Mouse (Mus musculus): Measurements from ENCODE around the gene Npdc1. TPM values are rescaled to one million over a fixed set of nuclear protein-coding genes. Genes with fewer than 3 reads are reported as not detected.

Gene Npdc1
- polyA plus RNA-seq (2016; fragmentation: Nextera tagmentation; extraction: Ambion mirVana): 75.1 and 155 TPM in 2 replicates

GRCm38 (mm10) chr2:25399051-25399450, at the start of gene Npdc1:
Npdc1 (plus strand) TSS chr2:25399351.
- Histone ChIP-seq H3K4me3 (no peak within 1 kb of the TSS), H3K36me3 (no peaks in the 10 kb centered on the region), H3K27ac (no peak within 1 kb of the TSS), H3K4me1 (replicated peaks) (peaks cover 53% of the 10 kb centered on the region), H3K27me3 (ENCODE audit: insufficient read depth, poor library complexity, severe bottlenecking) (peaks cover 100% of the 10 kb centered on the region), H3K9me3 (no peaks in the 10 kb centered on the region)
- no peak for DNase-seq (ENCODE audit: low spot score)
- WGBS: 66% methylated on average over 8 of the region's 8 CpGs

GRCm38 (mm10) chr2:25349499-25349898, 49.7 kb upstream of the Npdc1 start:
- Histone ChIP-seq H3K9me3 (no peaks in the 10 kb centered on the region), H3K4me1 (replicated peaks) (no peaks in the 10 kb centered on the region), H3K4me3 (no peak overlapping the region), H3K36me3 (peaks cover 99% of the 10 kb centered on the region), H3K27ac (no peak overlapping the region), H3K27me3 (ENCODE audit: insufficient read depth, poor library complexity, severe bottlenecking) (no peaks in the 10 kb centered on the region)
- 94% methylated on average over 4 of the region's 4 CpGs for WGBS
- no peak for DNase-seq (ENCODE audit: low spot score)

DNA sequence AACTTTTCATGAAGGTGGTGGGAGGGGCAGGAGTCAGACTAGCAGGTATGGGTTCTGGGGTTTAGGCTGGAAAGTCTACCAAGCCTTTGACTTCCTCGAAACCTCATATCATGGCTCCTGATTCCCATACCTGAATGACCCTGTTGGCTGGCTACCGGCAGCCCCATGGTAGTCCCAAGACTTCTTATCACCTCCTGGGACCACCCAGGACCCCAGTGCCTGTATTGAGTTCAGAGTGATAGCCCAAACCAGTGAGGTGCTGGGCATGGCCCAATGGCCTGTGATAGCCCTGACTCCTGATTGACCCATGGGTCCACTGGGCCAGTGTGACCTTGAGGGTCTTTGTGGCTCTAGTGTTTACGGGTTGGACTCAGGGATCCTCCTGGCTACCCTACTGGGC, 48.5 kb upstream of the Npdc1 start:
- no peak overlapping the region for H3K4me3 ChIP-seq
- H3K27me3 ChIP-seq (ENCODE audit: insufficient read depth, poor library complexity, severe bottlenecking): no peaks in the 10 kb centered on the region
- no peaks in the 10 kb centered on the region for H3K9me3 ChIP-seq
- H3K4me1 ChIP-seq (replicated peaks): peaks cover 10% of the 10 kb centered on the region
- 96% methylated on average over 3 of the region's 3 CpGs for WGBS
- no peak overlapping the region for H3K27ac ChIP-seq
- DNase-seq (ENCODE audit: low spot score): no peak
- peaks cover 91% of the 10 kb centered on the region for H3K36me3 ChIP-seq

GRCm38 (mm10) chr2:25354211-25354610, 44.9 kb upstream of the Npdc1 start:
- no peak overlapping the region for H3K4me3 ChIP-seq

GRCm38 (mm10) chr2:25355419-25356066, 43.6 kb upstream of the Npdc1 start:
- H3K4me1 ChIP-seq (replicated peaks): peaks cover 23% of the 10 kb centered on the region
- no peaks in the 10 kb centered on the region for H3K9me3 ChIP-seq
- peak overlapping the region; percentile 86 for H3K27ac ChIP-seq
- 41% methylated on average over 18 of the region's 18 CpGs for WGBS
- peak overlapping the region; percentile 63 for H3K4me3 ChIP-seq
- peaks cover 42% of the 10 kb centered on the region for H3K36me3 ChIP-seq
- H3K27me3 ChIP-seq (ENCODE audit: insufficient read depth, poor library complexity, severe bottlenecking): no peaks in the 10 kb centered on the region
- DNase-seq (ENCODE audit: low spot score): no peak

More at GRCm38 (mm10) chr2:25354211-25354610, 44.9 kb upstream of the Npdc1 start:
- no peak for DNase-seq (ENCODE audit: low spot score)
- Histone ChIP-seq H3K9me3 (no peaks in the 10 kb centered on the region), H3K27ac (no peak overlapping the region), H3K4me1 (replicated peaks) (peaks cover 23% of the 10 kb centered on the region), H3K27me3 (ENCODE audit: insufficient read depth, poor library complexity, severe bottlenecking) (no peaks in the 10 kb centered on the region), H3K36me3 (peaks cover 56% of the 10 kb centered on the region)
- 88% methylated on average over 6 of the region's 6 CpGs for WGBS

DNA sequence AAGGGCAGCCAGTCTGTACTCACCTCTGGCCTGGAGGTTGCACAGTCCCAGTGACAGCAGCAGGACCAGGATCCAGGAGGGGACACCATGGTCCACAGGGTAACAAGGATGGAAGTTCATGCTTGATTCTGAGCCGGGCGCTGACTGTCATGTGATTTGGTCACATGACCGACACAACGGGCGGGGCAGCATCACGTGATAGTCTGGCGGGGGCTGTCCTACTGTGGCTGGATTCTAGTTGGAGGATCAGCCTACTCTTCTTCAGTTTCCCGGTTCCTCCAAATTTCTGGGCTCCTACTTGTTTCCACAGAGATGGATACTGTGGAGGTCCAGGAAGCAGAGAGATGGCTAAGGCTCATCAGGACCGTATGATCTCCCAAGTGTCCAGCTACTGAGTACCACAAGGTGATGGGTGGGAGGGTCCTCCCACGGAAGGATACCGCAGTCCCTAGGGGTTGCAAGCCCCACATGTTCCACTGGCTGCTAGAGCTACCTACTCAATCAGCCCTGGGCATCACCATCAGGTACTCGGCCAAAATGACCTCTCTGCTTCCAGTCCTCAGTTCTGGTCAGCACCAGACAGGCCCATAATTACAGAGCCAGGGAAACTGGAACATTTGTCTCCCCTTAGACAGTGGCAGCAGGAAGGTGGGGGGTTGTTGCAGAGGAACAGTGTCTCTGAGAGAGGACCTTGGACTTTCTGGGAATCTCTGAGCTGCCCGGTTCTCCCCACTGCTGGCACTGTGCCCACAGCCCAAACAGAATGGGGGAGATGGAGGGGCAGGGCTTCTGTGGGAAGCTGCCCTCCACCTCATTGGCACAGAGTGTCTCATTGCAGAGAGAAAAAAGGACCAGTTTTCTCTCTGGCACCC, 42.7 kb upstream of the Npdc1 start, which contains the start of gene Dpp7:
TSS of gene Dpp7 (minus strand) at position 152 of the 872 bp plus-strand sequence.
- Histone ChIP-seq H3K36me3 (peaks cover 33% of the 10 kb centered on the region), H3K9me3 (no peaks in the 10 kb centered on the region), H3K4me3 (peak within 1 kb of the TSS; percentile 63), H3K4me1 (replicated peaks) (peaks cover 23% of the 10 kb centered on the region), H3K27ac (peak within 1 kb of the TSS; percentile 86), H3K27me3 (ENCODE audit: insufficient read depth, poor library complexity, severe bottlenecking) (no peaks in the 10 kb centered on the region)
- peak; percentile 90 for DNase-seq (ENCODE audit: low spot score)
- 5% methylated on average over 13 of the region's 13 CpGs for WGBS

DNA sequence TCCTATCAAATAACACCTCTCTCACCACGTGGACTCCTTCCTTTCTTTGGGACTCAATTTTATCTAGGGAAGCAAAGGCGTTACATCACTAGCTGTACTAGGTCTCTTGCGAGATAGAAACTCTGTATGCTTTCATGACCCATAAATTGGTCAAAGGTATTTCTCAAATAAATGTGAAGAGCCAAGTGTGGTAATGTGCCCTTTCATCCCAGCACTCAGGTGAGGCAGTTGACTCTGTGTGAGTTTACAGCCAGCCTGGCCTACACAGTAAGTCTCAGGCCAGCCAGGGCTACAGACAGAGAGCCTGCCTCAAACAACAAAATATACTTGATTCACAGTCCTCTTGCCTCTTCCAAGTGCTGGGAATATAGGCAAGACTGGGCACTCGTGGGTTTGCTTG, 39.3 kb upstream of the Npdc1 start:
- Histone ChIP-seq H3K36me3 (0 out of 2 replicates have a peak, but pooled peaks cover 3% of the 10 kb centered on the region), H3K27ac (no peak overlapping the region), H3K27me3 (ENCODE audit: insufficient read depth, poor library complexity, severe bottlenecking) (peaks cover 26% of the 10 kb centered on the region), H3K4me1 (replicated peaks) (peaks cover 24% of the 10 kb centered on the region), H3K4me3 (no peak overlapping the region), H3K9me3 (no peaks in the 10 kb centered on the region)
- 82% methylated on average over 4 of the region's 4 CpGs for WGBS
- DNase-seq (ENCODE audit: low spot score): no peak

DNA sequence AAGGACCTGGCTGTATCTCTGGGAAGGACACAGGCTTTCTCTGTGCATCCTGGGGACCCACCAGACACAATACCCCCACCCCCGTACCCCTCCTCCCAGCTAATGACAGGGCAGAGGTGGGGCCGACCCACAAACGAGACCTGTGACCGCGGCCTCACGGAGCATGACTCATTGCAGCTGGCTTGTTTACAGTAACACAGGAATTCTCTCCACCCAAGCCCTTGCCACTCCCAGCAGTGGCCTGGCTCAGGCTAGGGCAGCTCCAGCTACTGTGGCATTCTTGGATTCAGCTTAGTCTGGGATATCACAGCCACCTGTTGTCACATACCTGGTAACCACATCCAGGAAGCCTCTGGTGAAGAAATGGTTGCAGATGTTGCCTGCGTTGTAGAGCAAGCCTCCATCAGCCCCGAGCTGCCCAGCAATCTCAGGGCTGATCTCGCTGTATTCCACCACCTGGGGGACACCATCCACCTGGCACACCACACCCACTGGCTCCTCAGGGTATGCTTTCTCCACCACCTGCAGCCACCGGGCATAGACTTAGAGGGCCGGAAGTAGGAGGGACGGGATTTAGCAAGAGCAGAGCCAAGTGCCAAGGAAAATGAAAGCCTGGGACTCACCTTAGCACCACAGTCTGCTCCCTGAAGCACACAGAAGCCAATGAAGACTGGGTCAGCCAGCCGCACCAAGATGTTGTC, 35.5 kb upstream of the Npdc1 start:
- no peaks in the 10 kb centered on the region for H3K36me3 ChIP-seq
- 67% methylated on average over 13 of the region's 13 CpGs for WGBS
- no peak for DNase-seq (ENCODE audit: low spot score)
- no peak overlapping the region for H3K27ac ChIP-seq
- H3K27me3 ChIP-seq (ENCODE audit: insufficient read depth, poor library complexity, severe bottlenecking): peaks cover 46% of the 10 kb centered on the region
- peaks cover 12% of the 10 kb centered on the region for H3K4me1 ChIP-seq (replicated peaks)
- no peaks in the 10 kb centered on the region for H3K9me3 ChIP-seq
- no peak overlapping the region for H3K4me3 ChIP-seq

DNA sequence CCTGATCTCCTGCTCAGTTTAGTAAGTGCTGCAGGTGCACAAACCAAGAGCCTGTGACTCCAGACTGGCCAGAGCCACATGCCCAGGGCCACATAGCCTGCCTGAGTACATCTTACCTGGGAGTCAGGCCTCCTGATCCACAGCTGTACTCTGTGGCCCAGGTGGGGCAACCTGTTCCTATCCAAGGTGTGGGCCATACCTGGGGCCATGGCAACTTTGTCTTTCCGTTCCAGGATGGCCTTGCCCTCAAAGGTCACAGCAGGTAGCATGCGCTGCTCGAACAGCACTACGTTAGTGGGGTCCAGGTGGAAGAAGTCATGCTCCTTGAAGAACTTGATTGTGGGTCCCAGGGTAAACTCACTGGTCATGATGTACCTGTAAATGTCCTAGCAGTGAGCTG, 34.8 kb upstream of the Npdc1 start:
- no peak for DNase-seq (ENCODE audit: low spot score)
- peaks cover 51% of the 10 kb centered on the region for H3K27me3 ChIP-seq (ENCODE audit: insufficient read depth, poor library complexity, severe bottlenecking)
- H3K36me3 ChIP-seq: no peaks in the 10 kb centered on the region
- H3K27ac ChIP-seq: no peak overlapping the region
- 80% methylated on average over 4 of the region's 4 CpGs for WGBS
- peak overlapping the region; percentile 66 for H3K4me3 ChIP-seq
- H3K4me1 ChIP-seq (replicated peaks): peaks cover 12% of the 10 kb centered on the region
- no peaks in the 10 kb centered on the region for H3K9me3 ChIP-seq

DNA sequence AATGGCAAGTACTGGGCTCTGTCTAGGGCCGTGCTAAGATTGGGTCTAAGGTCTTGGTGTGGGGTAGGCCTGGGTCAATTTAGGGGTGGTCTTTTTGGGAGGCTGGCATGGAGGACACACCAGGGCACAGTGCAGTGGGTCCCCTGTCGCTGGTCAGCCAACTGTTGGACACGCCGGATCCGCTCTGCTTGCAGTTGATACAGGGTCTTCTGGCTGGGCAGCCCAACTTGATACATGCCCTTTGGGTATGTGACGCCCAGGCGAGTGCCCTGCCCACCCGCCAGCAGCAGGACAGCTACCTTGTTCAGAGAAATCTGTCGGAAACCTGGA, 34.4 kb upstream of the Npdc1 start:
- peaks cover 12% of the 10 kb centered on the region for H3K4me1 ChIP-seq (replicated peaks)
- H3K27ac ChIP-seq: no peak overlapping the region
- no peaks in the 10 kb centered on the region for H3K36me3 ChIP-seq
- peaks cover 53% of the 10 kb centered on the region for H3K27me3 ChIP-seq (ENCODE audit: insufficient read depth, poor library complexity, severe bottlenecking)
- DNase-seq (ENCODE audit: low spot score): no peak
- peak overlapping the region; percentile 66 for H3K4me3 ChIP-seq
- no peaks in the 10 kb centered on the region for H3K9me3 ChIP-seq
- WGBS: 25% methylated on average over 9 of the region's 9 CpGs

GRCm38 (mm10) chr2:25365091-25365761, 33.9 kb upstream of the Npdc1 start, which contains the start of gene Uap1l1:
Uap1l1 (minus strand) TSS chr2:25365682.
- peak within 1 kb of the TSS; percentile 74 for H3K27ac ChIP-seq

DNA sequence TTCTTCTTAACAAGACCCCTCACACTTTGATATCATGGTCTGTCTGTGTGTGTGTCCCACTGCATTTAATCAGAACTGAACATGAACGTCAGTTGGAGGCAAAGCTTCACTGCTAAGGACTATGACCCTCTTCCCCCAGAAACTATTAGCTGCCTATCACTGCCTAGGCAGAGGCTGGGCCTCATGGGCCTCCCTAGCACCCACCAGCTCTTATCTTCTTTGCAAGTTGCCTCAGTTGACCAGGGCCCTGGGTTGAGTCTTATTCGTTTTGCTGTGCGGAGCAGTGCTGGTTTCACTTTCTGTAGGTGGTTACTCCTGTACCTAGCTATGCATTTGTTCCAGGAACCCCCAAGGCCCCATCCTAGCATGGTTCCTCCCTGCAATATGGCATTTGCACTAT, 29.2 kb upstream of the Npdc1 start:
- DNase-seq (ENCODE audit: low spot score): no peak
- Histone ChIP-seq H3K36me3 (peaks cover 9% of the 10 kb centered on the region), H3K9me3 (no peaks in the 10 kb centered on the region), H3K4me3 (no peak overlapping the region), H3K27me3 (ENCODE audit: insufficient read depth, poor library complexity, severe bottlenecking) (peaks cover 25% of the 10 kb centered on the region), H3K27ac (no peak overlapping the region), H3K4me1 (replicated peaks) (peaks cover 42% of the 10 kb centered on the region)
- 89% methylated on average over 3 of the region's 3 CpGs for WGBS

More at GRCm38 (mm10) chr2:25365091-25365761, 33.9 kb upstream of the Npdc1 start, which contains the start of gene Uap1l1:
- Histone ChIP-seq H3K4me3 (peak within 1 kb of the TSS; percentile 66), H3K27me3 (ENCODE audit: insufficient read depth, poor library complexity, severe bottlenecking) (peaks cover 53% of the 10 kb centered on the region), H3K9me3 (no peaks in the 10 kb centered on the region), H3K36me3 (no peaks in the 10 kb centered on the region), H3K4me1 (replicated peaks) (peaks cover 12% of the 10 kb centered on the region)
- WGBS: under 1% methylated on average over 54 of the region's 54 CpGs
- DNase-seq (ENCODE audit: low spot score): peak; percentile 67
